Mouse (Mus musculus) skeletal muscle tissue, adult 2 months (tissue): ENCODE data around the gene Slc10a7.
"Not testable (repeated sequence)": the region's sequence is repeated elsewhere in the genome, so short reads cannot be mapped to it uniquely, and the experiment has no call there.

ENCODE experiments used
- DNase-seq: peaks from one replicate; pipeline ENCODE4 v3.0.0-alpha.2; 2012; ENCODE audit warnings: low read depth, low spot score

The Slc10a7 gene

DNA sequence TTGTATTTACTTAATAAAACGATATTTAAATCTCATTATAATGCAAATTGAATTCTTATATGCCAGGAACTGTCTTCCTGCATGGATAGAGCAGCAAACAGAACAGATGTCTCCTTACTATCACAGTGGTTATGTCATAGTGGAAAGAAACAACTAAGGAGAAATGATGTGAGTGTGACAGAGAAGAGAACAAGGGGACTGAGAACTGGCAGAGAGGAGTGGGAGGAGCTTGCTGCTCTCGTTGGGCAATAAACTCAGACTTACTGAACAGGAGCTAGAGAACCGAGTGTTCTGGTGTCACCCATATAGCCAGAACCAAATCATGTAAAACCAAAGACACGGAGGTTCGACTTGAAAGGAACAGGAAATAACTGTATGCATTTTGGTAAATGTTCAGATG lies 158.3 kb downstream of the Slc10a7 start:
- no peak for DNase-seq

GRCm38 (mm10) chr8:78668206-78668605 lies 159.1 kb downstream of the Slc10a7 start:
- no peak for DNase-seq

DNA sequence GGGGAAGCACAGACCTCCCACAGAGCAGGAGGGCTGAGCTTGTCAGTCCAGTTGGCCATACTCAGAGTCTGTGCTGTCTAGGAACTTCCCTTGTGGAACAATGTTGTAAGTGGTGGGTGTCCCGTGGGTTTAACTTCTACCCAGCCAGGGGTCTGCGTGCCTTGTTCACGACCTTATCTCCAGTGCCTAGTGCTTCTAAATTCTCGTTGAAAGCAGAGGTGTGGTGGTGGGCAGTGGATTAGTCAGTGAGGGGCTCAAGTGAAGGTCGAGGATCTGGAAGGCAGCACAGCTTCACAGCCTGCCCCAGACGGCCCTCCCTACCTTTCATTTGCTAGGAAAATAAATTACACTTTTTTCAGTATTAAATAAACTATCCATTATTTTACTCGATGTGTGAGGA lies 161.1 kb downstream of the Slc10a7 start:
- no peak for DNase-seq

DNA sequence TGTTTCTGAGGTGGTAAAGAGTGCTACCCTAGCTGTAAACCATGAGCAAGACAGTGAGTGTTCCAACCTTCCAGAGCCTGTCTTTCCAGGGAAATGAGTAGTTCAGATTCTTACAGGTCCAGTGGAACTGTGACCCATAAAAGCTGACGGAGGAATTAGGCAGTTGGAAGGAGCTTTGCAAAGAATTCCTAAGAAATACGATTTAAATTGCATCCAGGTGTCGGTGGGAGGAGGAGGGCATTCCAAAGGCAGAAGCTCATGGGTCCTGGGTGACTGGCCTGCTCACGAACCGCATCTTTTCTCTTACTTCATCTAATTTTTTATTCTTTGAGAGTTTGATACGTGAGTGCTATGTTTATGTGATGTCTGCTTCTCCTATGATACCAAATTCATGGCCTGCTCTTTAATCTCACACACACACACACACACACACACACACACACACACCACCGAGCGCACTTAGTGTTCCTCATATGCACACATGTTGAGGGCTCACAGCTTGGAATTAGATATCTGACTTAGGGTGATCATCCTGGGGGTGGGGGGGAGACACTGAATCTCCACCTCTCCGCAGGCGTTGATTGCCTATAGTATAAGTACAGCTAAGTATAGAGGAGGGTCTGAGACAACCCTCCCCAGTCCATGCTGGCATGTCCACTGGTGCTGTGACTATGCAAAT lies 169.5 kb downstream of the Slc10a7 start:
- peak; percentile 22 for DNase-seq

GRCm38 (mm10) chr8:78690795-78691194 lies 181.6 kb downstream of the Slc10a7 start:
- DNase-seq: no peak

DNA sequence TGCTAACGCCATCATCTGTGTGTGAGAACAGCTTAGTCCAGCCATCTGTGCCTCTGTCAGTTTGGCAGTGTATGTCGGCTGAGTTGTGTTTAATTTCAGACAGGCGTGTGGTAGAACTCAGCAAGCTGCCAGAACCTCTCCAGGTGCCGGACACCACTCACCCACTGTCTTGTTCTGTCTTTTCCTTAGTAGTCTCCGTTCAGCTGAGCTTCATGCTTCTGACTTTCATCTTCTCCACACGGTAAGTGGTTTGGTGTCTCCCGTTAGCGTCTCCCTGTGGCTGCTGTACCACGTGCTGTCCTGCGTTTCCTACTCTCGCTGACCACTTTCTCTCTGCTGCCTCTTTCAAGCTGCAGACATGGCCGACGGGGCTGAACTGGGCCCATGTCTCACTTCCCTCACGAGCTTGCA lies 189.2 kb downstream of the Slc10a7 start:
- DNase-seq: no peak

- DNase-seq: no peak
These were observed 194.1 kb downstream of the Slc10a7 start for GRCm38 (mm10) chr8:78703068-78703820.

GRCm38 (mm10) chr8:78705980-78706379 lies 196.8 kb downstream of the Slc10a7 start:
- no peak for DNase-seq

- no peak for DNase-seq
These were observed 200.9 kb downstream of the Slc10a7 start for GRCm38 (mm10) chr8:78709948-78710644.

GRCm38 (mm10) chr8:78710961-78711360 lies 201.8 kb downstream of the Slc10a7 start:
- DNase-seq: no peak

GRCm38 (mm10) chr8:78714880-78715279 lies 205.7 kb downstream of the Slc10a7 start:
- DNase-seq: no peak

- no peak for DNase-seq
These were observed 207.4 kb downstream of the Slc10a7 start for GRCm38 (mm10) chr8:78716546-78716945.

DNA sequence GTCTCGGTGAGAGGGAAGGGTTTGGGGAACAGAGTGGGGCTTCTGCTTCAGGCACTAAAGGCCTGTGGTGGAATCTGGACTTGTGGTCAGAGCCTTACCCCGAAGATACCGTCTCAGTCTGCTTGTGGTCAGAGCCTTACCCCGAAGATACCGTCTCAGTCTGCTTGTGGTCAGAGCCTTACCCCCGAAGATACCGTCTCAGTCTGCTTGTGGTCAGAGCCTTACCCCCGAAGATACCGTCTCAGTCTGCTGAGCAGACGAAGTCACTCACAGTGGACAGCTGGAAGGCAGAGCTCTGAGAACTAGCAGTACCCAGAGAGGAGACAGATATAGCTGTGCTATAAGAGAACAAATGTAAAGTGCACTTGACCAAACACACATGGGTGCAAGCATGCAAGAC lies 208.0 kb downstream of the Slc10a7 start:
- not testable (repeated sequence) for DNase-seq

DNA sequence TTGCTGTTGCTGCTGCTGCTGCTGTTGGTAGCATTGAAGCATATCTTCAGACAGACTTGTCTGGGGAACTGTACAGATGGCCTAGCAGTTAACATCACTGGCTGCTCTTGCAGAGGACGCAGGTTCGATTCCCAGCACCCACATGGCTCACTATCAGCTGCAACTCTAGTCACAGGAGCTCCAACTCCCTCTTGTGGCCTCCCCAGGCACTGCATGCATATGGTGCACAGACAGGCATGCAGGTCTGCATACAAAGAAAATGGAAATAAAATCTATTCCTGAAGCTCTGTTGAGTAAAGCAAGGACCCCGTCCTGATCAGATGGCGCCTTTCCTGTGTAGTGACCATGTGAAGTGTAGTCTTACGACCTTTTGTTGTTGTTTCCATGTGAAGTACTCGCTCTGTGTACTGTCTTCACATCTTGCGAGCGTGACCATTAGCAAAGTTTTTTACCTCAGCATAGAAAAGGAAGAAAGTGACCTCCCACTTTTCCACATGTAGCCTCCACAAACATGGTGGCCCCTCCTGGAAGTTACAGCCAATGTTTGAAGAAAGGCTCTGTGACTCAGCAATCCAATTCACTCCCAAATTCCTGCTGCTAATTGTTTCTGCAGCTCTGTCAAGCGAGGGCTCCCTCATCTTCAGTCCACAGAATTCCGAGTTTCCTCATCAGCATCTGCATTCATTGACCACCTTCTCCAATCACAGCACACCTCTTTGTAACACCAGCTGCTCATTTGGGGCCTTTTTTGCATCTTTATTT lies 210.3 kb downstream of the Slc10a7 start:
- DNase-seq: no peak

GRCm38 (mm10) chr8:78720041-78720414 lies 210.9 kb downstream of the Slc10a7 start:
- DNase-seq: no peak

- no peak for DNase-seq
These were observed 212.4 kb downstream of the Slc10a7 start for GRCm38 (mm10) chr8:78721576-78721975.

DNA sequence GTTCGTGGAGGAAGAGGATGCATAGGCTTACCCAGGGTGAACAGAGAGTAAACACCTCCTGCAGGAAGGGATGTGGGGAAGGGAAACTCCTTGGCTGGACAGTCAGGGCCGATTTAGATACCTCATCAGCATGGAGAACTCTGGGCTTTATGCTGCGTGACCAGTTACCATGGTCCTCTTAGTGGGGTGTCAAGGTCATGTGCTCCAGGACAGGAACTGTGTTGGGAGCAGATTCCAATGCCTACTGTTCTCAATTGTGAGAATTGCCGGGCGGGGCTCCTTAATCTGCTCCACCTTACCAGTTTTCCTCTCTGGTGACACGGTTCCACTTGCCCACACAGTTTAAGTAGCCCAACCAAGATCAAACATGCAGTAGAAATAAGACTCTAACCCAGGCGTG lies 213.1 kb downstream of the Slc10a7 start:
- DNase-seq: no peak

GRCm38 (mm10) chr8:78724832-78725231 lies 215.7 kb downstream of the Slc10a7 start:
- no peak for DNase-seq

DNA sequence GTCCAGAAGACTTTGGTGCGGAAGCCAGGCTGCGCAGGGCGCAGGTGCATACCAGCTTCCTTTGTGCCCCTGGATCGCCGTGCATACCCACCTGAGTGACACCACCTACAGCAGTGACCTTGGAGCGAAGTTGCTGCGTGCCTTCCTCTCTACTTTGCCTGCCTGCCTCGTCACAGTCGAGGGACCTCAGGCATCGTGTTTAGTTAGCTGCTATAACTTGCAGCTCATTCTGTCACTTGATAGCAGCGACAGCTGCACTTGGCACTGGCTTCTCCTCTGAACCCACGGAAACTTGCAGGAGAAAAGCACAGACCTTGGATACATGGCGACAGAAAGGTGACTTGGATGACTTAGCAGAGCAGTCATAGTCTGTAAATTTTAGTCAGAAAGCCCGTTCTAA lies 219.1 kb downstream of the Slc10a7 start:
- DNase-seq: no peak

DNA sequence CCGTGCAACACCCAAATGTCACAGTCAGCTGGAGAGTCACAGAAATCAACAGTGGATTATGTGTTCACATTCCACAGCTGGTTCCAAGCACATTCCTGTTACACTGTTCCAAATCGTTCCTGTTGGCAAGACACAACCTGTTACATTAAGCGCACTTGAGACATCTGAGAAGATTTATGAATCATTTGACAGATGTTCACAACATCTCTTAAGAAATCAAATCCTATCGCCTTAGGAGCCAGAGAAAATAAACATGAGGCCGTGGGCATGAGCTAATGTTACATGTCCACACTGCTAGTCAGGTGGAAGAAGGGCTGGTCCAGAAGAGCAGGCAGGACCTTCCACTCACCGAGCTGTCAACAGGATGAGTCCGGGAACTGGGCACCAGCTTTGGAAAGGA lies 223.3 kb downstream of the Slc10a7 start:
- DNase-seq: peak; percentile 72

- DNase-seq: no peak
These were observed 223.9 kb downstream of the Slc10a7 start for GRCm38 (mm10) chr8:78732995-78733512.
